Mouse (Mus musculus): ENCODE data around the gene Rere. TPM values are rescaled to one million over a fixed set of nuclear protein-coding genes. Genes with fewer than 3 reads are reported as not detected.

Gene Rere
- polyA plus RNA-seq, 1 experiment from 2014 or later: 23.1 TPM

GRCm38 (mm10) chr4:150461427-150462189 lies 180.2 kb downstream of the Rere start:
- Histone ChIP-seq H3K4me3 (replicated peaks; ENCODE audit: low read length) (no peak overlapping the region), H3K27ac (ENCODE audit: low read length) (no peak overlapping the region; the same call in 1 of the 2 replicates), H3K4me2 (ENCODE audit: low read depth, low read length) (no peak overlapping the region), H3K9me3 (replicated peaks; ENCODE audit: control insufficient read depth, low read length) (no peaks in the 10 kb centered on the region), H3K9ac (ENCODE audit: low read length) (no peak overlapping the region), H3K4me1 (ENCODE audit: control insufficient read depth, insufficient read depth, low read length) (peaks cover 14% of the 10 kb centered on the region; the same call in 1 of the 2 replicates), H3K27me3 (ENCODE audit: control insufficient read depth, insufficient read depth, low read length) (no peaks in the 10 kb centered on the region), H3K36me3 (ENCODE audit: control insufficient read depth, insufficient read depth, low read length) (no peaks in the 10 kb centered on the region)
- ATAC-seq (ENCODE audit: insufficient read depth, low FRiP score): no peak
- 29% methylated on average over 6 of the region's 6 CpGs for WGBS

GRCm38 (mm10) chr4:150462367-150462766 lies 180.9 kb downstream of the Rere start:
- Histone ChIP-seq H3K27ac (ENCODE audit: low read length) (peak overlapping the region; percentile 55), H3K4me1 (ENCODE audit: control insufficient read depth, insufficient read depth, low read length) (peaks cover 14% of the 10 kb centered on the region; the same call in 1 of the 2 replicates), H3K4me2 (ENCODE audit: low read depth, low read length) (no peak overlapping the region), H3K9ac (ENCODE audit: low read length) (no peak overlapping the region), H3K4me3 (replicated peaks; ENCODE audit: low read length) (no peak overlapping the region), H3K9me3 (replicated peaks; ENCODE audit: control insufficient read depth, low read length) (no peaks in the 10 kb centered on the region), H3K36me3 (ENCODE audit: control insufficient read depth, insufficient read depth, low read length) (no peaks in the 10 kb centered on the region), H3K27me3 (ENCODE audit: control insufficient read depth, insufficient read depth, low read length) (no peaks in the 10 kb centered on the region)
- 35% methylated on average over 4 of the region's 4 CpGs for WGBS
- no peak for ATAC-seq (ENCODE audit: insufficient read depth, low FRiP score)

GRCm38 (mm10) chr4:150465759-150466158 lies 184.3 kb downstream of the Rere start:
- no peaks in the 10 kb centered on the region for H3K36me3 ChIP-seq (ENCODE audit: control insufficient read depth, insufficient read depth, low read length)
- H3K4me2 ChIP-seq (ENCODE audit: low read depth, low read length): no peak overlapping the region
- H3K27me3 ChIP-seq (ENCODE audit: control insufficient read depth, insufficient read depth, low read length): no peaks in the 10 kb centered on the region
- no peak overlapping the region for H3K27ac ChIP-seq (ENCODE audit: low read length)
- 44% methylated on average over 4 of the region's 4 CpGs for WGBS
- peaks cover 6% of the 10 kb centered on the region; the same call in 1 of the 2 replicates for H3K4me1 ChIP-seq (ENCODE audit: control insufficient read depth, insufficient read depth, low read length)
- no peak for ATAC-seq (ENCODE audit: insufficient read depth, low FRiP score)
- no peaks in the 10 kb centered on the region for H3K9me3 ChIP-seq (replicated peaks; ENCODE audit: control insufficient read depth, low read length)
- H3K4me3 ChIP-seq (replicated peaks; ENCODE audit: low read length): no peak overlapping the region
- no peak overlapping the region for H3K9ac ChIP-seq (ENCODE audit: low read length)

- H3K4me3 ChIP-seq (replicated peaks; ENCODE audit: low read length): no peak overlapping the region
- WGBS: 70% methylated on average over 10 of the region's 10 CpGs
- ATAC-seq (ENCODE audit: insufficient read depth, low FRiP score): no peak
- no peaks in the 10 kb centered on the region; the same call in 1 of the 2 replicates for H3K4me1 ChIP-seq (ENCODE audit: control insufficient read depth, insufficient read depth, low read length)
- H3K36me3 ChIP-seq (ENCODE audit: control insufficient read depth, insufficient read depth, low read length): no peaks in the 10 kb centered on the region
- no peaks in the 10 kb centered on the region for H3K27me3 ChIP-seq (ENCODE audit: control insufficient read depth, insufficient read depth, low read length)
- no peaks in the 10 kb centered on the region for H3K9me3 ChIP-seq (replicated peaks; ENCODE audit: control insufficient read depth, low read length)
- H3K9ac ChIP-seq (ENCODE audit: low read length): no peak overlapping the region
- no peak overlapping the region for H3K27ac ChIP-seq (ENCODE audit: low read length)
- no peak overlapping the region for H3K4me2 ChIP-seq (ENCODE audit: low read depth, low read length)
These were observed 187.8 kb downstream of the Rere start for GRCm38 (mm10) chr4:150469274-150469673.

- Histone ChIP-seq H3K27me3 (ENCODE audit: control insufficient read depth, insufficient read depth, low read length) (no peaks in the 10 kb centered on the region), H3K4me1 (ENCODE audit: control insufficient read depth, insufficient read depth, low read length) (no peaks in the 10 kb centered on the region; the same call in 1 of the 2 replicates), H3K4me3 (replicated peaks; ENCODE audit: low read length) (no peak overlapping the region), H3K27ac (ENCODE audit: low read length) (no peak overlapping the region), H3K9ac (ENCODE audit: low read length) (no peak overlapping the region), H3K4me2 (ENCODE audit: low read depth, low read length) (no peak overlapping the region), H3K36me3 (ENCODE audit: control insufficient read depth, insufficient read depth, low read length) (no peaks in the 10 kb centered on the region), H3K9me3 (replicated peaks; ENCODE audit: control insufficient read depth, low read length) (no peaks in the 10 kb centered on the region)
- ATAC-seq (ENCODE audit: insufficient read depth, low FRiP score): no peak
- 89% methylated on average over 4 of the region's 4 CpGs for WGBS
These were observed 189.4 kb downstream of the Rere start for GRCm38 (mm10) chr4:150470674-150471328.

GRCm38 (mm10) chr4:150472751-150473436 lies 191.4 kb downstream of the Rere start:
- Histone ChIP-seq H3K9me3 (replicated peaks; ENCODE audit: control insufficient read depth, low read length) (no peaks in the 10 kb centered on the region), H3K36me3 (ENCODE audit: control insufficient read depth, insufficient read depth, low read length) (no peaks in the 10 kb centered on the region), H3K4me3 (replicated peaks; ENCODE audit: low read length) (no peak overlapping the region), H3K27me3 (ENCODE audit: control insufficient read depth, insufficient read depth, low read length) (no peaks in the 10 kb centered on the region), H3K4me1 (ENCODE audit: control insufficient read depth, insufficient read depth, low read length) (no peaks in the 10 kb centered on the region; the same call in 1 of the 2 replicates), H3K9ac (ENCODE audit: low read length) (no peak overlapping the region), H3K27ac (ENCODE audit: low read length) (no peak overlapping the region; the same call in 1 of the 2 replicates), H3K4me2 (ENCODE audit: low read depth, low read length) (no peak overlapping the region)
- 55% methylated on average over 10 of the region's 10 CpGs for WGBS
- no peak for ATAC-seq (ENCODE audit: insufficient read depth, low FRiP score)

GRCm38 (mm10) chr4:150473437-150474070 lies 192.1 kb downstream of the Rere start:
- Histone ChIP-seq H3K4me3 (replicated peaks; ENCODE audit: low read length) (no peak overlapping the region), H3K27me3 (ENCODE audit: control insufficient read depth, insufficient read depth, low read length) (no peaks in the 10 kb centered on the region), H3K27ac (ENCODE audit: low read length) (no peak overlapping the region; the same call in 1 of the 2 replicates), H3K36me3 (ENCODE audit: control insufficient read depth, insufficient read depth, low read length) (no peaks in the 10 kb centered on the region), H3K4me2 (ENCODE audit: low read depth, low read length) (no peak overlapping the region), H3K9me3 (replicated peaks; ENCODE audit: control insufficient read depth, low read length) (no peaks in the 10 kb centered on the region), H3K9ac (ENCODE audit: low read length) (no peak overlapping the region), H3K4me1 (ENCODE audit: control insufficient read depth, insufficient read depth, low read length) (no peaks in the 10 kb centered on the region; the same call in 1 of the 2 replicates)
- ATAC-seq (ENCODE audit: insufficient read depth, low FRiP score): no peak
- WGBS: 84% methylated on average over 4 of the region's 4 CpGs

- no peaks in the 10 kb centered on the region for H3K27me3 ChIP-seq (ENCODE audit: control insufficient read depth, insufficient read depth, low read length)
- WGBS: 81% methylated on average over 7 of the region's 7 CpGs
- H3K4me3 ChIP-seq (replicated peaks; ENCODE audit: low read length): no peak overlapping the region
- H3K9ac ChIP-seq (ENCODE audit: low read length): no peak overlapping the region
- ATAC-seq (ENCODE audit: insufficient read depth, low FRiP score): no peak
- no peaks in the 10 kb centered on the region; the same call in 1 of the 2 replicates for H3K4me1 ChIP-seq (ENCODE audit: control insufficient read depth, insufficient read depth, low read length)
- no peaks in the 10 kb centered on the region for H3K9me3 ChIP-seq (replicated peaks; ENCODE audit: control insufficient read depth, low read length)
- no peak overlapping the region for H3K27ac ChIP-seq (ENCODE audit: low read length)
- H3K36me3 ChIP-seq (ENCODE audit: control insufficient read depth, insufficient read depth, low read length): no peaks in the 10 kb centered on the region
- no peak overlapping the region for H3K4me2 ChIP-seq (ENCODE audit: low read depth, low read length)
These were observed 192.6 kb downstream of the Rere start for GRCm38 (mm10) chr4:150474086-150474485.

All from stomach, embryonic 16.5 days (tissue).